Mouse (Mus musculus) heart, embryonic 14.5 days (tissue): ENCODE measurements around the gene Thap12. TPM values are rescaled to one million over a fixed set of nuclear protein-coding genes. Genes with fewer than 3 reads are reported as not detected.

ENCODE experiments used
- ATAC-seq: fragments of 200-750 bp; cut with Nextera tagmentation; 2 replicates; pipeline ENCODE4 v1.8.0; 2017; ENCODE audit warnings: low read depth, moderate TSS enrichment; ENCODE audit not compliant: insufficient number of reproducible peaks, insufficient read depth, low FRiP score
- H3K27ac ChIP-seq, 2 experiments: fragments of 200-500 bp in 1 of 2; fragments of 300-500 bp in 1 of 2; sonication (generic) in 1 of 2; replicated peaks in 1 of 2; 2 replicates each; pipeline ENCODE4 v1.5.1; 2012 to 2014; ENCODE audit warnings: low read depth in 2 of 2, low read length in 2 of 2, control low read depth in 1 of 2, mild to moderate bottlenecking in 1 of 2, mixed read lengths in 1 of 2; ENCODE audit not compliant: control insufficient read depth in 1 of 2, insufficient read depth in 1 of 2
- H3K27me3 ChIP-seq: fragments of 300-500 bp; sonication (generic); 2 replicates; pipeline ENCODE4 v1.6.1; 2014; ENCODE audit warnings: mild to moderate bottlenecking, low read length, control low read depth; ENCODE audit not compliant: control insufficient read depth, insufficient read depth
- H3K36me3 ChIP-seq: fragments of 300-500 bp; sonication (generic); 2 replicates; pipeline ENCODE4 v1.6.1; 2014; ENCODE audit warnings: mild to moderate bottlenecking, control low read depth, low read length, mixed read lengths; ENCODE audit not compliant: control insufficient read depth, insufficient read depth
- H3K4me1 ChIP-seq, 2 experiments: fragments of 200-500 bp in 1 of 2; fragments of 300-500 bp in 1 of 2; sonication (generic) in 1 of 2; 2 replicates each; pipeline ENCODE4 v1.6.1; 2012 to 2014; ENCODE audit warnings: low read length in 2 of 2, control low read depth in 1 of 2, mixed read lengths in 1 of 2; ENCODE audit not compliant: control insufficient read depth in 2 of 2, insufficient read depth in 2 of 2
- H3K4me2 ChIP-seq: fragments of 300-500 bp; sonication (generic); 2 replicates; pipeline ENCODE4 v1.6.1; 2014; ENCODE audit warnings: mild to moderate bottlenecking, low read length
- H3K4me3 ChIP-seq, 2 experiments: fragments of 200-500 bp in 1 of 2; fragments of 300-500 bp in 1 of 2; sonication (generic) in 1 of 2; 2 replicates each; pipeline ENCODE4 v1.5.1; 2012 to 2014; ENCODE audit warnings: low read length in 2 of 2, mild to moderate bottlenecking in 2 of 2, control low read depth in 1 of 2, low read depth in 1 of 2, moderate library complexity in 1 of 2; ENCODE audit not compliant: control insufficient read depth in 1 of 2, insufficient read depth in 1 of 2
- H3K9ac ChIP-seq: fragments of 300-500 bp; sonication (generic); 2 replicates; pipeline ENCODE4 v1.6.1; 2014; ENCODE audit warnings: mild to moderate bottlenecking, low read length
- H3K9me3 ChIP-seq: fragments of 300-500 bp; sonication (generic); 2 replicates; pipeline ENCODE4 v1.6.1; 2016; ENCODE audit warnings: low read length, control low read depth; ENCODE audit not compliant: control insufficient read depth
- WGBS: fragments of 180-500 bp; shearing (Covaris S2); extraction: QIAGEN DNeasy Blood & Tissue Kit; methylation state at CpG from one replicate; pipeline ENCODE4 v1.1.7; 2014; 5-methylcytosine and 5-hydroxymethylcytosine counted together
- polyA plus RNA-seq: library from polyadenylated mRNA; unstranded; fragments of >200 nt; fragmentation: Nextera tagmentation; extraction: Ambion mirVana; gene quantifications from 2 replicates; pipeline ENCODE4 v1.2.1, GENCODE M21; 2014

Gene Thap12
- polyA plus RNA-seq, 1 experiment from 2014 or later: 44.9 TPM

DNA sequence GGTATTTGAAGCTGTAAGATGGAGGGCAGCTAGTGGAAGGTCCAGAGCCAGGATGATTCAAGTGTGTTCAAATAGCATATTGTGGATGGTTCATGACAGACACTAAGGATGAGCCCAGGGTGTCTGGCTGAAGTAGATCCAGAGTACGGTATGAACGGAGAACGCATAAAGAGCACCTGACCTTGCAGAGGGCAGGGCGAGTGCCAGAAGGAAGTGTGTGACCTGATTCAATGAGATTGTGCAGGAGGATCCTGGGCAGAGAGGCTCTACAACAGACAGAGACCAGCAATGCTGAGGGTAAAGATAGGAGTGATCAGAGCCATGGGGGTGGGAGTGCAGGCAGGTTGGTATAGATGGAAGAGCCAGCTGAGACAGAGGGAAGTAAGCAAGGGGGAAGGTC lies 32.1 kb upstream of the Thap12 start:
- no peak for ATAC-seq
- no peak overlapping the region for H3K27ac ChIP-seq
- WGBS: 74% methylated on average over 4 of the region's 4 CpGs
- no peaks in the 10 kb centered on the region for H3K36me3 ChIP-seq
- no peak overlapping the region for H3K9ac ChIP-seq
- no peak overlapping the region for H3K4me3 ChIP-seq
- no peaks in the 10 kb centered on the region for H3K9me3 ChIP-seq
- peaks cover 4% of the 10 kb centered on the region; the same call in 1 of the 2 replicates for H3K27me3 ChIP-seq
- no peak overlapping the region for H3K4me2 ChIP-seq
- H3K4me1 ChIP-seq: peaks cover 21 to 22% of the 10 kb centered on the region in 2 experiments

- Histone ChIP-seq H3K36me3 (no peaks in the 10 kb centered on the region), H3K4me1 (peaks cover 21 to 22% of the 10 kb centered on the region in 2 experiments), H3K4me3 (no peak overlapping the region), H3K9ac (0 out of 2 replicates have a peak overlapping the region, but pooled peaks have one; percentile 31), H3K27ac (peak overlapping the region in 1 of 2 experiments; percentile 63; a peak in 1 of 4 replicates), H3K27me3 (peaks cover 4% of the 10 kb centered on the region; the same call in 1 of the 2 replicates), H3K9me3 (no peaks in the 10 kb centered on the region), H3K4me2 (peak overlapping the region; percentile 34; the same call in 1 of the 2 replicates)
- 70% methylated on average over 9 of the region's 9 CpGs for WGBS
- no peak for ATAC-seq
These were observed 31.5 kb upstream of the Thap12 start for GRCm38 (mm10) chr7:98671416-98671815.

- peak overlapping the region; percentile 63 to 68; a peak in 3 of 4 replicates for H3K27ac ChIP-seq
- no peak overlapping the region for H3K4me3 ChIP-seq
- peak overlapping the region; percentile 31; the same call in 1 of the 2 replicates for H3K9ac ChIP-seq
- peaks cover 4% of the 10 kb centered on the region; the same call in 1 of the 2 replicates for H3K27me3 ChIP-seq
- 18% methylated on average over 11 of the region's 11 CpGs for WGBS
- H3K9me3 ChIP-seq: no peaks in the 10 kb centered on the region
- ATAC-seq: peak; percentile 79
- peaks cover 21 to 25% of the 10 kb centered on the region in 2 experiments for H3K4me1 ChIP-seq
- H3K4me2 ChIP-seq: peak overlapping the region; percentile 34
- no peaks in the 10 kb centered on the region for H3K36me3 ChIP-seq
These were observed 30.5 kb upstream of the Thap12 start for GRCm38 (mm10) chr7:98672241-98672955.

- no peak overlapping the region for H3K4me3 ChIP-seq
- no peak overlapping the region for H3K27ac ChIP-seq
- H3K9ac ChIP-seq: no peak overlapping the region
- no peak overlapping the region for H3K4me2 ChIP-seq
- 55% methylated on average over 4 of the region's 4 CpGs for WGBS
- peaks cover 28 to 41% of the 10 kb centered on the region in 2 experiments for H3K4me1 ChIP-seq
- no peaks in the 10 kb centered on the region for H3K36me3 ChIP-seq
- ATAC-seq: no peak
- H3K9me3 ChIP-seq: no peaks in the 10 kb centered on the region
- peaks cover 4% of the 10 kb centered on the region; the same call in 1 of the 2 replicates for H3K27me3 ChIP-seq
These were observed 28.6 kb upstream of the Thap12 start for GRCm38 (mm10) chr7:98674344-98674743.

DNA sequence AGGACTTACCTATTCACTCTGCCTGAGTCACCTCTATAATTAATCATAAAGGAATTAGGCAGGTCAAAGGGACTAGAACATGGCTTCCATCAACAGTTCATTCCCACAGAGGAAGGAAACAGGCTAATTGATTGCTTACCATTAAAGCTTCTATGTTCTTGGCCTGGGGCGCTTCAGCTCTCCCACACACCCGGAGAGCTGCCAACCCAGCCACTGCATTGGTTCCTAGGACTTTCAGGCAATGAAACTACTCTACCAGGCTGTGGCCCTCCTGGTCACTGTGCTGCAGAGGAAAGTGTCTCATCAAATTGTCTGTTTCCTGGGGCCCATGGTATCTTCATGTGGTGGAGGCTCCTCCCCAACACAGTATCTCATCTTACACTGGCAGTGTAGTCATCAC lies 25.4 kb upstream of the Thap12 start:
- H3K4me2 ChIP-seq: peak overlapping the region; percentile 64
- peaks cover 18 to 30% of the 10 kb centered on the region in 2 experiments for H3K4me1 ChIP-seq
- no peak overlapping the region for H3K4me3 ChIP-seq
- no peaks in the 10 kb centered on the region for H3K9me3 ChIP-seq
- ATAC-seq: no peak
- no peak overlapping the region for H3K9ac ChIP-seq
- WGBS: 85% methylated on average over 2 of the region's 2 CpGs
- no peaks in the 10 kb centered on the region for H3K36me3 ChIP-seq
- 0 out of 4 replicates have a peak overlapping the region, but pooled peaks of 1 of the 2 experiments have one; percentile 85 for H3K27ac ChIP-seq
- peaks cover 4% of the 10 kb centered on the region; the same call in 1 of the 2 replicates for H3K27me3 ChIP-seq

- Histone ChIP-seq H3K27me3 (peaks cover 4% of the 10 kb centered on the region; the same call in 1 of the 2 replicates), H3K9ac (peak overlapping the region; percentile 61), H3K36me3 (no peaks in the 10 kb centered on the region), H3K9me3 (no peaks in the 10 kb centered on the region), H3K4me1 (peaks cover 14 to 20% of the 10 kb centered on the region in 2 experiments), H3K4me2 (peak overlapping the region; percentile 64), H3K4me3 (peak overlapping the region; percentile 19 to 27; a peak in 3 of 4 replicates), H3K27ac (peak overlapping the region; percentile 72 to 85)
- WGBS: 7% methylated on average over 7 of the region's 7 CpGs
- no peak for ATAC-seq
These were observed 24.5 kb upstream of the Thap12 start for GRCm38 (mm10) chr7:98678441-98678840.

DNA sequence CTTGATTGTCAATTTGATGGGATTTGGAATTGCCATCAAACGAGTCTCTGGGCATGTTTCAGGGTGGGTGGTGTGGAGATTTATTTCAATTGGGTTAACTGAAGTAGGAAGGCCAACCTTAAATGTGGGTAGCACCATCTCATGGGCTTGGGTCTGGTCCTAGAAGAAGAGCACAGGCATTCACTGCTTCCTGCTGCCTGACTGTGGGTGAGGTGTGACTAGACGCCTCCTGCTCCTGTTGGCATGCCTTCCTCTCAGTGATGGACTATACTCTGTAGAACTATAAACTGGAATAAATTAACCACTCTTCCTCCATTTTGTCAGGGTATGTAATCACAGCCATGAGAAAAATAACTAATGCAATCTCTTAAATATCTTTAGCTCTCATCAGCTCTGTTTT lies 22.2 kb upstream of the Thap12 start:
- no peak for ATAC-seq
- Histone ChIP-seq H3K4me3 (no peak overlapping the region), H3K27ac (no peak overlapping the region), H3K4me2 (no peak overlapping the region), H3K9ac (no peak overlapping the region), H3K36me3 (no peaks in the 10 kb centered on the region), H3K9me3 (no peaks in the 10 kb centered on the region), H3K27me3 (peaks cover 1% of the 10 kb centered on the region; the same call in 1 of the 2 replicates), H3K4me1 (peaks cover 12 to 24% of the 10 kb centered on the region in 2 experiments)
- 60% methylated on average over 2 of the region's 2 CpGs for WGBS
